Mouse (Mus musculus) kidney, adult 2 months (tissue): ENCODE measurements around the gene Rabep1. TPM values are rescaled to one million over a fixed set of nuclear protein-coding genes. Genes with fewer than 3 reads are reported as not detected.

Source experiments
- DNase-seq: peaks from one replicate; pipeline ENCODE4 v3.0.0; 2021
- H3K27ac ChIP-seq: fragments of 200-500 bp; 2 replicates; pipeline ENCODE4 v1.5.1; 2012; ENCODE audit warnings: low read depth, low read length, control low read depth, inconsistent platforms; ENCODE audit not compliant: insufficient read depth
- H3K27me3 ChIP-seq: fragments of 200-500 bp; replicated peaks from 2 replicates; pipeline ENCODE4 v1.6.1; 2012; ENCODE audit warnings: mild to moderate bottlenecking, moderate library complexity, low read length, inconsistent platforms; ENCODE audit not compliant: control insufficient read depth, insufficient read depth
- H3K36me3 ChIP-seq: fragments of 200-500 bp; 2 replicates; pipeline ENCODE4 v1.6.1; 2012; ENCODE audit warnings: mild to moderate bottlenecking, moderate library complexity, low read length, inconsistent platforms; ENCODE audit not compliant: control insufficient read depth, insufficient read depth
- H3K4me1 ChIP-seq: fragments of 200-500 bp; 2 replicates; pipeline ENCODE4 v1.6.1; 2011; ENCODE audit warnings: low read length; ENCODE audit not compliant: control insufficient read depth, insufficient read depth
- H3K4me3 ChIP-seq: fragments of 200-500 bp; 2 replicates; pipeline ENCODE4 v1.5.1; 2011; ENCODE audit warnings: mild to moderate bottlenecking, low read depth, low read length, control low read depth; ENCODE audit not compliant: insufficient read depth
- CTCF ChIP-seq: fragments of 200-500 bp; conservative IDR thresholded peaks from 2 replicates; pipeline ENCODE4 v1.5.1; 2011; ENCODE audit warnings: low read depth, mild to moderate bottlenecking, control low read depth, low read length, moderate library complexity, mixed read lengths; ENCODE audit not compliant: insufficient read depth, insufficient read length
- POLR2A ChIP-seq: fragments of 200-500 bp; IDR thresholded peaks from one replicate; pipeline ENCODE4 v1.6.1; 2011; ENCODE audit warnings: low read depth, low read length, control low read depth
- WGBS: fragments of 180-500 bp; shearing (Covaris S2); methylation state at CpG from one replicate; pipeline ENCODE4 v1.1.7; 2018; 5-methylcytosine and 5-hydroxymethylcytosine counted together
- polyA plus RNA-seq: library from polyadenylated mRNA; depleted of rRNA; stranded (reverse); fragments of >200 nt; gene quantifications from 2 replicates; pipeline ENCODE4 v1.2.3, GENCODE M21; 2012

The Rabep1 gene
- polyA plus RNA-seq, 1 experiment, result 4.7 TPM

GRCm38 (mm10) chr11:70806697-70807096, 37.9 kb upstream of the Rabep1 start:
- H3K27me3 ChIP-seq, result no peaks in the 10 kb centered on the region
- H3K4me3 ChIP-seq, result no peak overlapping the region
- H3K4me1 ChIP-seq, result no peaks in the 10 kb centered on the region
- TF ChIP-seq CTCF (no peak), POLR2A (no peak)
- DNase-seq, result no peak
- no peak overlapping the region for H3K27ac ChIP-seq
- 72% methylated on average over 4 of the region's 4 CpGs for WGBS
- no peaks in the 10 kb centered on the region for H3K36me3 ChIP-seq

- no peaks in the 10 kb centered on the region for H3K36me3 ChIP-seq
- no peaks in the 10 kb centered on the region for H3K27me3 ChIP-seq
- DNase-seq, result no peak
- TF ChIP-seq POLR2A, result no peak
- TF ChIP-seq CTCF, result no peak
- H3K27ac ChIP-seq, result no peak overlapping the region
- 85% methylated on average over 4 of the region's 4 CpGs for WGBS
- no peak overlapping the region for H3K4me3 ChIP-seq
- no peaks in the 10 kb centered on the region for H3K4me1 ChIP-seq
Observed at GRCm38 (mm10) chr11:70807630-70808029, 36.9 kb upstream of the Rabep1 start.

GRCm38 (mm10) chr11:70808101-70808500, 36.5 kb upstream of the Rabep1 start:
- Histone ChIP-seq H3K36me3 (no peaks in the 10 kb centered on the region), H3K4me1 (no peaks in the 10 kb centered on the region), H3K27ac (no peak overlapping the region), H3K4me3 (no peak overlapping the region), H3K27me3 (no peaks in the 10 kb centered on the region)
- 75% methylated on average over 3 of the region's 3 CpGs for WGBS
- DNase-seq, result no peak
- TF ChIP-seq POLR2A (no peak), CTCF (no peak)

GRCm38 (mm10) chr11:70809011-70809410, 35.6 kb upstream of the Rabep1 start:
- Histone ChIP-seq H3K27me3 (no peaks in the 10 kb centered on the region), H3K36me3 (no peaks in the 10 kb centered on the region), H3K4me1 (no peaks in the 10 kb centered on the region), H3K27ac (no peak overlapping the region), H3K4me3 (no peak overlapping the region)
- TF ChIP-seq CTCF, result no peak
- no peak for TF ChIP-seq POLR2A
- WGBS, result 37% methylated on average over 1 of the region's 1 CpGs
- no peak for DNase-seq

- H3K27ac ChIP-seq, result no peak overlapping the region
- H3K4me1 ChIP-seq, result no peaks in the 10 kb centered on the region
- WGBS, result 79% methylated on average over 5 of the region's 5 CpGs
- H3K36me3 ChIP-seq, result no peaks in the 10 kb centered on the region
- TF ChIP-seq POLR2A, result no peak
- TF ChIP-seq CTCF, result no peak
- no peak for DNase-seq
- H3K4me3 ChIP-seq, result no peak overlapping the region
- no peaks in the 10 kb centered on the region for H3K27me3 ChIP-seq
Observed at GRCm38 (mm10) chr11:70811041-70811440, 33.5 kb upstream of the Rabep1 start.

- WGBS, result 74% methylated on average over 13 of the region's 13 CpGs
- DNase-seq, result no peak
- no peak overlapping the region for H3K4me3 ChIP-seq
Observed at GRCm38 (mm10) chr11:70811471-70812240, 32.9 kb upstream of the Rabep1 start.

GRCm38 (mm10) chr11:70812365-70812764, 32.2 kb upstream of the Rabep1 start, which contains the start of gene Scimp:
Gene Scimp (minus strand): TSS chr11:70812586.
- no peak for DNase-seq
- no peak for TF ChIP-seq CTCF
- no peak for TF ChIP-seq POLR2A
- WGBS, result 82% methylated on average over 7 of the region's 7 CpGs
- Histone ChIP-seq H3K27me3 (no peaks in the 10 kb centered on the region), H3K36me3 (no peaks in the 10 kb centered on the region), H3K4me3 (no peak within 1 kb of the TSS), H3K27ac (no peak within 1 kb of the TSS), H3K4me1 (no peaks in the 10 kb centered on the region)

More at GRCm38 (mm10) chr11:70811471-70812240, 32.9 kb upstream of the Rabep1 start:
- Histone ChIP-seq H3K4me1 (no peaks in the 10 kb centered on the region), H3K27ac (no peak overlapping the region), H3K27me3 (no peaks in the 10 kb centered on the region), H3K36me3 (no peaks in the 10 kb centered on the region)
- TF ChIP-seq POLR2A, result no peak
- TF ChIP-seq CTCF, result no peak

- H3K36me3 ChIP-seq, result no peaks in the 10 kb centered on the region
- H3K4me1 ChIP-seq, result no peaks in the 10 kb centered on the region
- TF ChIP-seq CTCF (no peak), POLR2A (no peak)
- H3K27me3 ChIP-seq, result no peaks in the 10 kb centered on the region
- no peak for DNase-seq
- 83% methylated on average over 8 of the region's 8 CpGs for WGBS
- H3K4me3 ChIP-seq, result no peak overlapping the region
- no peak overlapping the region for H3K27ac ChIP-seq
Observed at GRCm38 (mm10) chr11:70815071-70815470, 29.5 kb upstream of the Rabep1 start.
